ENCODE assay signal across 8 mouse cellular contexts in genomic region chr2:166563890-166564289, GRCm38 (mm10).
DNase-seq lines count a peak whose midpoint lies in the region; ATAC-seq lines count a peak whose summit lies in the region.

No protein-coding gene starts in this region.

- H3K9me3 ChIP-seq in forebrain, embryonic 11.5 days (ENCODE audit: control insufficient read depth, low read length) = no peaks in the 10 kb centered on the region
- H3K9me3 ChIP-seq in heart, embryonic 16.5 days (replicated peaks; ENCODE audit: control insufficient read depth, low read length) = no peaks in the 10 kb centered on the region
- H3K9me3 ChIP-seq in liver, embryonic 15.5 days (replicated peaks) = no peaks in the 10 kb centered on the region
- H3K9me3 ChIP-seq in neural tube, embryonic 12.5 days = no peaks in the 10 kb centered on the region
- H3K9me3 ChIP-seq in stomach, embryonic 16.5 days (replicated peaks; ENCODE audit: control insufficient read depth, low read length) = no peaks in the 10 kb centered on the region

- 9% methylated on average over 6 of the region's 6 CpGs for WGBS in forebrain, embryonic 11.5 days
- 10% methylated on average over 6 of the region's 6 CpGs for WGBS in heart, embryonic 16.5 days
- WGBS in liver, embryonic 15.5 days (ENCODE audit: insufficient replicate concordance) = 14% methylated on average over 6 of the region's 6 CpGs
- WGBS in neural tube, embryonic 12.5 days = 8% methylated on average over 6 of the region's 6 CpGs
- 15% methylated on average over 6 of the region's 6 CpGs for WGBS in stomach, embryonic 16.5 days

- no peaks in the 10 kb centered on the region; the same call in 1 of the 2 replicates for H3K36me3 ChIP-seq in forebrain, embryonic 11.5 days (ENCODE audit: control insufficient read depth, insufficient read depth, low read length)
- 0 out of 2 replicates have a peak, but pooled peaks cover 2% of the 10 kb centered on the region for H3K36me3 ChIP-seq in heart, embryonic 16.5 days (ENCODE audit: control insufficient read depth, insufficient read depth)
- peaks cover 23% of the 10 kb centered on the region for H3K36me3 ChIP-seq in liver, embryonic 15.5 days (replicated peaks)
- H3K36me3 ChIP-seq in neural tube, embryonic 12.5 days = peaks cover 25% of the 10 kb centered on the region
- H3K36me3 ChIP-seq in stomach, embryonic 16.5 days (ENCODE audit: control insufficient read depth, insufficient read depth, low read length) = no peaks in the 10 kb centered on the region

- H3K4me1 ChIP-seq in forebrain, embryonic 11.5 days (replicated peaks; ENCODE audit: control insufficient read depth, insufficient read depth, low read length) = 0 out of 2 replicates have a peak, but pooled peaks cover 2% of the 10 kb centered on the region
- H3K4me1 ChIP-seq in heart, embryonic 16.5 days (ENCODE audit: control insufficient read depth, insufficient read depth, low read length) = peaks cover 5% of the 10 kb centered on the region
- H3K4me1 ChIP-seq in liver, embryonic 15.5 days (replicated peaks) = peaks cover 10% of the 10 kb centered on the region; the same call in 1 of the 2 replicates
- H3K4me1 ChIP-seq in neural tube, embryonic 12.5 days = peaks cover 20% of the 10 kb centered on the region
- peaks cover 3% of the 10 kb centered on the region; the same call in 1 of the 2 replicates for H3K4me1 ChIP-seq in stomach, embryonic 16.5 days (ENCODE audit: control insufficient read depth, insufficient read depth, low read length)

- no peak overlapping the region for H3K4me3 ChIP-seq in forebrain, embryonic 11.5 days (ENCODE audit: low read depth, low read length)
- no peak overlapping the region; the same call in 1 of the 2 replicates for H3K4me3 ChIP-seq in heart, embryonic 16.5 days (ENCODE audit: low read length)
- no peak overlapping the region for H3K4me3 ChIP-seq in liver, embryonic 15.5 days (replicated peaks)
- no peak overlapping the region for H3K4me3 ChIP-seq in neural tube, embryonic 12.5 days
- no peak overlapping the region for H3K4me3 ChIP-seq in stomach, embryonic 16.5 days (replicated peaks; ENCODE audit: low read length)

- H3K9ac ChIP-seq in forebrain, embryonic 11.5 days (ENCODE audit: low read length) = no peak overlapping the region
- no peak overlapping the region for H3K9ac ChIP-seq in heart, embryonic 16.5 days (ENCODE audit: low read length)
- H3K9ac ChIP-seq in liver, embryonic 15.5 days = no peak overlapping the region
- no peak overlapping the region for H3K9ac ChIP-seq in neural tube, embryonic 12.5 days
- H3K9ac ChIP-seq in stomach, embryonic 16.5 days (ENCODE audit: low read length) = no peak overlapping the region

- no peak overlapping the region for H3K27ac ChIP-seq in forebrain, embryonic 11.5 days (ENCODE audit: low read depth, low read length)
- no peak overlapping the region for H3K27ac ChIP-seq in heart, embryonic 16.5 days (ENCODE audit: low read length)
- H3K27ac ChIP-seq in liver, embryonic 15.5 days (replicated peaks) = no peak overlapping the region
- no peak overlapping the region for H3K27ac ChIP-seq in neural tube, embryonic 12.5 days
- no peak overlapping the region; the same call in 1 of the 2 replicates for H3K27ac ChIP-seq in stomach, embryonic 16.5 days (ENCODE audit: low read length)

- no peak overlapping the region for H3K4me2 ChIP-seq in forebrain, embryonic 11.5 days (ENCODE audit: low read depth, low read length, severe bottlenecking)
- H3K4me2 ChIP-seq in heart, embryonic 16.5 days (ENCODE audit: low read depth, low read length) = peak overlapping the region; percentile 56
- H3K4me2 ChIP-seq in liver, embryonic 15.5 days = peak overlapping the region; percentile 63
- H3K4me2 ChIP-seq in neural tube, embryonic 12.5 days (replicated peaks) = peak overlapping the region; percentile 14; the same call in 1 of the 2 replicates
- H3K4me2 ChIP-seq in stomach, embryonic 16.5 days (ENCODE audit: low read depth, low read length) = peak overlapping the region; percentile 43

- peak; percentile 19; the same call in 1 of the 2 replicates for ATAC-seq in forebrain, embryonic 11.5 days (replicated peaks; ENCODE audit: low FRiP score)
- peak; percentile 62; the same call in 1 of the 2 replicates for ATAC-seq in heart, embryonic 16.5 days (replicated peaks; ENCODE audit: extremely low read depth, insufficient read depth, low FRiP score)
- ATAC-seq in liver, embryonic 15.5 days (ENCODE audit: insufficient read depth) = no peak
- peak; percentile 45; the same call in 1 of the 2 replicates for ATAC-seq in neural tube, embryonic 12.5 days (ENCODE audit: low FRiP score, low read depth)
- ATAC-seq in stomach, embryonic 16.5 days (ENCODE audit: insufficient read depth, low FRiP score) = peak; percentile 41; the same call in 1 of the 2 replicates

- H3K27me3 ChIP-seq in forebrain, embryonic 11.5 days (ENCODE audit: control insufficient read depth, insufficient read depth, low read length) = no peaks in the 10 kb centered on the region
- no peaks in the 10 kb centered on the region for H3K27me3 ChIP-seq in heart, embryonic 16.5 days (ENCODE audit: control insufficient read depth, insufficient read depth, low read length)
- no peaks in the 10 kb centered on the region for H3K27me3 ChIP-seq in liver, embryonic 15.5 days
- 0 out of 2 replicates have a peak, but pooled peaks cover 3% of the 10 kb centered on the region for H3K27me3 ChIP-seq in neural tube, embryonic 12.5 days (replicated peaks)
- H3K27me3 ChIP-seq in stomach, embryonic 16.5 days (ENCODE audit: control insufficient read depth, insufficient read depth, low read length) = no peaks in the 10 kb centered on the region

- DNase-seq in CD4-positive, CD25-positive, alpha-beta regulatory T cell, adult 2 months (ENCODE audit: low read depth, low spot score) = peak; percentile 89
- peak; percentile 49 for DNase-seq in brain, embryonic 18.5 days (ENCODE audit: low read depth, low spot score)
- DNase-seq in forebrain, embryonic 11.5 days (ENCODE audit: low spot score) = peak; percentile 93
- DNase-seq in kidney, postnatal 25 days = peak; percentile 85 to 94
